Mouse (Mus musculus) CH12.LX (cell line): ENCODE results near the gene Gpank1.

Experiments
- CTCF ChIP-seq, 2 experiments: IDR thresholded peaks in 1 of 2; conservative IDR thresholded peaks in 1 of 2; 2 replicates each; pipeline ENCODE4 v1.5.1; 2011 to 2012; ENCODE audit warnings: low read depth in 2 of 2, low read length in 2 of 2, improper control_type of control experiment in 1 of 2, inconsistent platforms in 1 of 2, mild to moderate bottlenecking in 1 of 2, moderate library complexity in 1 of 2
- EP300 ChIP-seq: IDR thresholded peaks from 2 replicates; pipeline ENCODE4 v1.6.1; 2011; ENCODE audit warnings: low read length, improper control_type of control experiment
- MAX ChIP-seq: IDR thresholded peaks from 2 replicates; pipeline ENCODE4 v1.6.1; 2011; ENCODE audit warnings: low read length, improper control_type of control experiment
- MAZ ChIP-seq: IDR thresholded peaks from 2 replicates; pipeline ENCODE4 v1.6.1; 2012; ENCODE audit warnings: low read depth, mild to moderate bottlenecking, inconsistent platforms, low read length, improper control_type of control experiment, moderate library complexity
- NELFE ChIP-seq: IDR thresholded peaks from 2 replicates; pipeline ENCODE4 v1.6.1; 2011; ENCODE audit warnings: low read depth, low read length, improper control_type of control experiment
- POLR2A ChIP-seq: IDR thresholded peaks from 2 replicates; pipeline ENCODE4 v1.6.1; 2011; ENCODE audit warnings: low read depth, mild to moderate bottlenecking, improper control_type of control experiment, low read length
- SMC3 ChIP-seq: IDR thresholded peaks from 2 replicates; pipeline ENCODE4 v1.6.1; 2011; ENCODE audit warnings: low read depth, low read length, improper control_type of control experiment
- TBP ChIP-seq: conservative IDR thresholded peaks from 2 replicates; pipeline ENCODE4 v1.6.1; 2011; ENCODE audit warnings: low read depth, low read length, improper control_type of control experiment
- USF1 ChIP-seq: IDR thresholded peaks from 2 replicates; pipeline ENCODE4 v1.6.1; 2014; ENCODE audit warnings: low read depth, mild to moderate bottlenecking, inconsistent platforms, low read length, improper control_type of control experiment
- ZC3H11A ChIP-seq: IDR thresholded peaks from 2 replicates; pipeline ENCODE4 v1.6.1; 2012; ENCODE audit warnings: low read depth, mild to moderate bottlenecking, inconsistent platforms, low read length, improper control_type of control experiment
- ZNF384 ChIP-seq: IDR thresholded peaks from 2 replicates; pipeline ENCODE4 v1.6.1; 2012; ENCODE audit warnings: low read depth, low read length, improper control_type of control experiment, inconsistent platforms

DNA sequence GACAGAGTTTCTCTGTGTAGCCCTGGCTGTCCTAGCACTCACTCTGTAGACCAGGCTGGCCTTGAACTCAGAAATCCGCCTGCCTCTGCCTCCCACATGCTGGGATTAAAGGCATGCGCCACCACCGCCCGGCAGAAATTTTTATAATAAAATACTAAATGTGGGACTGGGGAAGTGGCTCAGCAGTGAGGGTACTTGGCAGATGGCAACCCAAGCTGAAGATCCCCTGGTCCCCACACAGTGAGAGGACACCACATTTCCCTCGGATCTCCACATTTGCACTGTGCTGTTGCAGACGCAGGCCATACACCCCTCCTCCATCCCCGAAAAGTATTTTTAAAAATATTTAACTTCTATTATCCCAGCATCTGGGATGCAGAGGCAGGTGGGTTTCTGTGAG, 12.3 kb downstream of the Gpank1 start:
- TF ChIP-seq CTCF (conservative IDR thresholded peaks at IDR 0.05 in 1 of 2, IDR thresholded peaks at IDR 0.05 in 1 of 2; ENCODE audit: low read depth in 2 of 2, low read length in 2 of 2) (no peak), POLR2A (no peak), EP300 (no peak), ZNF384 (no peak), NELFE (no peak), USF1 (no peak), TBP (no peak), SMC3 (no peak), ZC3H11A (no peak), MAX (no peak), MAZ (no peak)
